Mouse (Mus musculus): ENCODE results near the gene Kcnq1. TPM values are rescaled to one million over a fixed set of nuclear protein-coding genes. Genes with fewer than 3 reads are reported as not detected.

Gene Kcnq1
- total and polyA plus RNA-seq, 3 experiments, result 0.63 to 0.96 TPM; not detected in 1

- Histone ChIP-seq H3K79me2 (ENCODE audit: control insufficient read depth, insufficient read depth, low read length, poor library complexity) (peaks cover 42% of the 10 kb centered on the region), H3K27me3 (ENCODE audit: control insufficient read depth in 1 of 2, insufficient read depth in 2 of 2, low read length in 2 of 2) (no peaks in the 10 kb centered on the region), H3K9me3 (replicated peaks; ENCODE audit: insufficient read depth, low read length) (no peaks in the 10 kb centered on the region), H3K4me3 (ENCODE audit: control insufficient read depth in 1 of 2, insufficient read depth in 1 of 2, low read depth in 2 of 2, low read length in 2 of 2) (peak overlapping the region; percentile 80 to 84), H3K4me1 (ENCODE audit: control insufficient read depth in 1 of 2, insufficient read depth in 2 of 2, low read length in 2 of 2) (peaks cover 0 to 2% of the 10 kb centered on the region in 2 experiments; a peak in 3 of 4 replicates), H3K9ac (ENCODE audit: control insufficient read depth, low read depth, low read length, poor library complexity, severe bottlenecking) (peak overlapping the region; percentile 82), H3K27ac (ENCODE audit: control insufficient read depth, low read depth, low read length) (peak overlapping the region; percentile 79), H3K36me3 (ENCODE audit: control insufficient read depth in 1 of 2, insufficient read depth in 2 of 2, low read length in 2 of 2) (peaks cover 2 to 6% of the 10 kb centered on the region in 2 experiments)
- peak; percentile 72 for DNase-seq (ENCODE audit: low read depth, low spot score)
- TF ChIP-seq SIN3A (IDR thresholded peaks at IDR 0.05; ENCODE audit: low read length) (no peak), GATA1 (IDR thresholded peaks at IDR 0.05; ENCODE audit: low read depth, low read length) (peak; percentile 74), EP300 (IDR thresholded peaks at IDR 0.05; ENCODE audit: low read depth in 1 of 2, low read length in 2 of 2) (0 out of 4 replicates have a peak, but pooled peaks of 1 of the 2 experiments have one; percentile 15), TCF12 (IDR thresholded peaks at IDR 0.05; ENCODE audit: low read depth, low read length) (no peak), MYC (IDR thresholded peaks at IDR 0.05; ENCODE audit: low read depth, low read length) (no peak; the same call in 1 of the 2 replicates), UBTF (IDR thresholded peaks at IDR 0.05; ENCODE audit: borderline replicate concordance, insufficient read depth, low read depth, low read length) (no peak), NELFE (IDR thresholded peaks at IDR 0.05; ENCODE audit: low read depth, low read length) (peak; percentile 67), MEF2A (IDR thresholded peaks at IDR 0.05; ENCODE audit: extremely low read depth, insufficient replicate concordance, low read depth, low read length, poor library complexity, severe bottlenecking) (no peak), MYB (IDR thresholded peaks at IDR 0.05; ENCODE audit: low read depth, low read length) (no peak), MAZ (IDR thresholded peaks at IDR 0.05; ENCODE audit: low read depth, low read length) (no peak), CTCF (IDR thresholded peaks at IDR 0.05 in 2 of 3, conservative IDR thresholded peaks at IDR 0.05 in 1 of 3; ENCODE audit: control insufficient read depth in 1 of 3, insufficient read depth in 1 of 3, low read depth in 2 of 3, low read length in 3 of 3, poor library complexity in 1 of 3, severe bottlenecking in 1 of 3) (no peak), POLR2A (IDR thresholded peaks at IDR 0.05; ENCODE audit: control insufficient read depth in 1 of 2, insufficient read depth in 1 of 2, low read depth in 1 of 2, low read length in 2 of 2, poor library complexity in 1 of 2) (peak in 1 of 2 experiments; percentile 47; a peak in 1 of 4 replicates), USF1 (IDR thresholded peaks at IDR 0.05; ENCODE audit: low read depth, low read length) (no peak), USF2 (IDR thresholded peaks at IDR 0.05; ENCODE audit: borderline replicate concordance in 1 of 2, insufficient read depth in 1 of 2, low read depth in 1 of 2, low read length in 2 of 2) (no peak), ETS1 (IDR thresholded peaks at IDR 0.05; ENCODE audit: low read depth, low read length) (peak; percentile 11; the same call in 1 of the 2 replicates), ZMIZ1 (IDR thresholded peaks at IDR 0.05; ENCODE audit: low read depth, low read length) (no peak), HCFC1 (IDR thresholded peaks at IDR 0.05; ENCODE audit: low read depth, low read length) (no peak), RAD21 (IDR thresholded peaks at IDR 0.05; ENCODE audit: low read depth, low read length) (no peak), E2F4 (IDR thresholded peaks at IDR 0.05; ENCODE audit: borderline replicate concordance, low read depth, low read length) (no peak)
Observed at GRCm38 (mm10) chr7:143296001-143296379, 189.8 kb downstream of the Kcnq1 start.

- Histone ChIP-seq H3K9me3 (replicated peaks; ENCODE audit: insufficient read depth, low read length) (no peaks in the 10 kb centered on the region), H3K9ac (ENCODE audit: control insufficient read depth, low read depth, low read length, poor library complexity, severe bottlenecking) (peak overlapping the region; percentile 82), H3K4me3 (ENCODE audit: control insufficient read depth in 1 of 2, insufficient read depth in 1 of 2, low read depth in 2 of 2, low read length in 2 of 2) (peak overlapping the region; percentile 80 to 84), H3K36me3 (ENCODE audit: control insufficient read depth in 1 of 2, insufficient read depth in 2 of 2, low read length in 2 of 2) (peaks cover 2 to 6% of the 10 kb centered on the region in 2 experiments), H3K4me1 (ENCODE audit: control insufficient read depth in 1 of 2, insufficient read depth in 2 of 2, low read length in 2 of 2) (peaks cover 0 to 2% of the 10 kb centered on the region in 2 experiments; a peak in 3 of 4 replicates), H3K79me2 (ENCODE audit: control insufficient read depth, insufficient read depth, low read length, poor library complexity) (peaks cover 38% of the 10 kb centered on the region), H3K27ac (ENCODE audit: control insufficient read depth, low read depth, low read length) (peak overlapping the region; percentile 79), H3K27me3 (ENCODE audit: control insufficient read depth in 1 of 2, insufficient read depth in 2 of 2, low read length in 2 of 2) (no peaks in the 10 kb centered on the region)
- peak; percentile 96 for DNase-seq (ENCODE audit: low read depth, low spot score)
- TF ChIP-seq TBP (IDR thresholded peaks at IDR 0.05; ENCODE audit: low read depth, low read length) (peak; percentile 95), MXI1 (IDR thresholded peaks at IDR 0.05; ENCODE audit: low read depth, low read length) (peak; percentile 92), MYB (IDR thresholded peaks at IDR 0.05; ENCODE audit: low read depth, low read length) (no peak), ZMIZ1 (IDR thresholded peaks at IDR 0.05; ENCODE audit: low read depth, low read length) (peak; percentile 75; the same call in 1 of the 2 replicates), GATA1 (IDR thresholded peaks at IDR 0.05; ENCODE audit: low read depth, low read length) (peak; percentile 33; the same call in 1 of the 2 replicates), MEF2A (IDR thresholded peaks at IDR 0.05; ENCODE audit: extremely low read depth, insufficient replicate concordance, low read depth, low read length, poor library complexity, severe bottlenecking) (no peak), RCOR1 (IDR thresholded peaks at IDR 0.05; ENCODE audit: low read depth, low read length) (no peak), CTCF (IDR thresholded peaks at IDR 0.05 in 2 of 3, conservative IDR thresholded peaks at IDR 0.05 in 1 of 3; ENCODE audit: control insufficient read depth in 1 of 3, insufficient read depth in 1 of 3, low read depth in 2 of 3, low read length in 3 of 3, poor library complexity in 1 of 3, severe bottlenecking in 1 of 3) (no peak), SIN3A (IDR thresholded peaks at IDR 0.05; ENCODE audit: low read length) (peak; percentile 77; the same call in 1 of the 2 replicates), ELF1 (IDR thresholded peaks at IDR 0.05; ENCODE audit: low read depth, low read length) (no peak), RAD21 (IDR thresholded peaks at IDR 0.05; ENCODE audit: low read depth, low read length) (no peak), JUND (IDR thresholded peaks at IDR 0.05; ENCODE audit: low read depth, low read length) (no peak), USF2 (IDR thresholded peaks at IDR 0.05; ENCODE audit: borderline replicate concordance in 1 of 2, insufficient read depth in 1 of 2, low read depth in 1 of 2, low read length in 2 of 2) (no peak), POLR2AphosphoS2 (IDR thresholded peaks at IDR 0.05; ENCODE audit: low read length) (peak; percentile 80; the same call in 1 of the 2 replicates), MAX (IDR thresholded peaks at IDR 0.05; ENCODE audit: low read length) (peak; percentile 69; the same call in 1 of the 2 replicates), TCF12 (IDR thresholded peaks at IDR 0.05; ENCODE audit: low read depth, low read length) (peak; percentile 52; the same call in 1 of the 2 replicates), POLR2AphosphoS5 (IDR thresholded peaks at IDR 0.05; ENCODE audit: borderline replicate concordance, low read depth, low read length) (no peak), HCFC1 (IDR thresholded peaks at IDR 0.05; ENCODE audit: low read depth, low read length) (peak; percentile 71)
Observed at GRCm38 (mm10) chr7:143296384-143296801, 190.2 kb downstream of the Kcnq1 start.

Data from MEL (cell line).